Mouse (Mus musculus): ENCODE measurements around the gene Snapin.

The Snapin gene

DNA sequence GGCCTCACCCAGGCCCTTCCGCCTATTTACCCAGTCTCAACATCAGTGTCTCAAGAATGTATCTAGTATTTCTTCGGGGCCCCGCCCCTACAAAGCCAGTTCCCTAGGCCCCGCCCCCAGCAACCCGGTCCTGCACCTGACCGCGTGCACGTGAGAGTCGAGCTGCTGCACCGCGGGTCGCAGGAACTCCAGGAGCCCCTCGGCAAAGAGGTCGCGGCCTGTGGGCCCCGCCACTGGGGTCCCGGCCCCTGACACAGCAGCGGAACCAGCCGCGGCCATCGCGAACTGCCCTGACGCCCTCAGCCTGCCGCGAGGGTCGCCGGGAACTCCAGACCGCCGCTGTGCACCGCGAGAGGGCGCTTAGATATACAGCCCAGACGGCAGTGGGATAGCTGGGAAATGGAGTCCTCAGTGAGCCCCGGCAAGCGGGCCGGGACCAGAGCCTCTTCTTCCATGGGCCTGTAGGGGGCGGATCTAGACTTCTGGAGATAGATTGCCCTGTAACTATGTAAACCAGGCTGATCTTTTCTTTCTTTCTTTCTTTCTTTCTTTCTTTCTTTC is at the start of gene Snapin:
Gene Snapin (minus strand): TSS at position 338 of the 561 bp plus-strand sequence.
- Histone ChIP-seq H3K27me3 (ENCODE audit: control insufficient read depth, insufficient read depth, low read length, poor library complexity, severe bottlenecking) (no peaks in the 10 kb centered on the region), H3K36me3 (ENCODE audit: control insufficient read depth, insufficient read depth, low read length, poor library complexity, severe bottlenecking) (peaks cover 4% of the 10 kb centered on the region; the same call in 1 of the 2 replicates)
- DNase-seq (ENCODE audit: low read depth, low spot score), result peak; percentile 97

- DNase-seq (ENCODE audit: low read depth, low spot score), result no peak
- Histone ChIP-seq H3K36me3 (ENCODE audit: control insufficient read depth, insufficient read depth, low read length, poor library complexity, severe bottlenecking) (no peaks in the 10 kb centered on the region), H3K27me3 (ENCODE audit: control insufficient read depth, insufficient read depth, low read length, poor library complexity, severe bottlenecking) (no peaks in the 10 kb centered on the region)
Measured at GRCm38 (mm10) chr3:90537905-90538296, 47.1 kb upstream of the Snapin start.

DNA sequence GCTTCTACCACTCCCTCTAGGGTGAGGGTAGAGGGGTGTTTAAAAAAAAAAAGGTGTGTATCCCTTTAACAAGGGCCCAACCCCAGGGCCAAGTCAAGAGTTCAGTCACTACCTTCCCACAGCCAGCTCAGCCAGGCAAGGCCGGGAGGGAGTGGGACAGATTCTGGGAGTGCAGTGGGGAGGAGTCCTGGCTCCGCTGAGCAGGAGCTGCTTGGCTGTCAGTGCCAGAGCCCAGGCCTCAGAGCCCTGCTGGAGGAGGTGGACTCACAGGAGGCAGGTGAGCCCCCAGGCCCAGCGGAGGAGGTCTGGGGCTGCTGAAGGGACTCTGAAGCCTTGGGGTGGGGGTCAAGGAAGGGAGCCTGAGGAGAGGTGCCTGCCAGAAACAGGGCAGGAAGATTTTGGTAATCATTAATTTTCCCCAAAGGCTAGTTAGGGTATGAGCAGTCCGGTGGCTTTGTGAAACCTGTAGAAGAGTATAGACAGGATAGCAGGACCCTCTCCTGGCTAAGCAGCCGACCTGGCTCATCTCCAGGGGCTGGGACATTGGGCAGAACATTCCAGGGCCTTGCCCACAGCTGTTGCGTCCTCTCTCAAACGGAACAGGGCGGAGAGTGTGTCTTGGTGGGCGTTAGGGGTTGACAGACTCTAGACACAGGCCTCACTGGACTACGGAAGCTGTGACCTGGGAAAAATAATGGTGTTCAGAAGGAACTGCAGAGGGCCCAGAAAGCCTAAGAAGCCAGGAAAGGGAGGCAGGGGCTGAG is 46.5 kb upstream of the Snapin start, which contains the start of gene S100a16:
Gene S100a16 (plus strand): TSS at position 114 of the 764 bp plus-strand sequence.
- no peaks in the 10 kb centered on the region for H3K27me3 ChIP-seq (ENCODE audit: control insufficient read depth, insufficient read depth, low read length, poor library complexity, severe bottlenecking)
- no peaks in the 10 kb centered on the region for H3K36me3 ChIP-seq (ENCODE audit: control insufficient read depth, insufficient read depth, low read length, poor library complexity, severe bottlenecking)
- DNase-seq (ENCODE audit: low read depth, low spot score), result no peak

GRCm38 (mm10) chr3:90535446-90535845 is 44.6 kb upstream of the Snapin start:
- no peaks in the 10 kb centered on the region for H3K36me3 ChIP-seq (ENCODE audit: control insufficient read depth, insufficient read depth, low read length, poor library complexity, severe bottlenecking)
- DNase-seq (ENCODE audit: low read depth, low spot score), result no peak
- no peaks in the 10 kb centered on the region for H3K27me3 ChIP-seq (ENCODE audit: control insufficient read depth, insufficient read depth, low read length, poor library complexity, severe bottlenecking)

DNA sequence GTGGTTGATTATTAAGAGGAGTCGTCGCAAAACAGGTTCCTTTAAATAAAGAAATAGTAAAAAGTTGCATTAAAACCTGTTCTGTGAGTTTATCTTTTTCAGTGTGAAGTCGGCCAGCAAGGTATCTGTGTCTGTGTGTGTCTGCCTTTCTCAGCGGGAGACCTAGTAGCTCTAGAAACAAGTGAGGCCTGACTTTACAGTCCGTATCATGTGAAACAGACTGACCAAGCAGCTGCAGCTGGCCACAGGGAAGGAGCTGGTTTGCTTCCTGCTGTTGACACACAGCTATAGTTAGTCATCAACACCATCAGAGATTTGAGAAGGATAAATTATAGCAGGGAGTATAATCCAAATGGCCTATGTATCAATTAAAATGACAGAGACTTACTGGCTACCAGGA is 40.9 kb upstream of the Snapin start:
- Histone ChIP-seq H3K27me3 (ENCODE audit: control insufficient read depth, insufficient read depth, low read length, poor library complexity, severe bottlenecking) (no peaks in the 10 kb centered on the region), H3K36me3 (ENCODE audit: control insufficient read depth, insufficient read depth, low read length, poor library complexity, severe bottlenecking) (no peaks in the 10 kb centered on the region)
- DNase-seq (ENCODE audit: low read depth, low spot score), result no peak

- no peak for DNase-seq (ENCODE audit: low read depth, low spot score)
- H3K27me3 ChIP-seq (ENCODE audit: control insufficient read depth, insufficient read depth, low read length, poor library complexity, severe bottlenecking), result no peaks in the 10 kb centered on the region
- peaks cover 4% of the 10 kb centered on the region; the same call in 1 of the 2 replicates for H3K36me3 ChIP-seq (ENCODE audit: control insufficient read depth, insufficient read depth, low read length, poor library complexity, severe bottlenecking)
Measured at GRCm38 (mm10) chr3:90527291-90527873, 36.5 kb upstream of the Snapin start.

GRCm38 (mm10) chr3:90526580-90526979 is 35.7 kb upstream of the Snapin start, which contains the start of gene S100a14:
Gene S100a14 (plus strand): TSS chr3:90526856.
- no peaks in the 10 kb centered on the region for H3K27me3 ChIP-seq (ENCODE audit: control insufficient read depth, insufficient read depth, low read length, poor library complexity, severe bottlenecking)
- no peak for DNase-seq (ENCODE audit: low read depth, low spot score)
- H3K36me3 ChIP-seq (ENCODE audit: control insufficient read depth, insufficient read depth, low read length, poor library complexity, severe bottlenecking), result peaks cover 4% of the 10 kb centered on the region; the same call in 1 of the 2 replicates

DNA sequence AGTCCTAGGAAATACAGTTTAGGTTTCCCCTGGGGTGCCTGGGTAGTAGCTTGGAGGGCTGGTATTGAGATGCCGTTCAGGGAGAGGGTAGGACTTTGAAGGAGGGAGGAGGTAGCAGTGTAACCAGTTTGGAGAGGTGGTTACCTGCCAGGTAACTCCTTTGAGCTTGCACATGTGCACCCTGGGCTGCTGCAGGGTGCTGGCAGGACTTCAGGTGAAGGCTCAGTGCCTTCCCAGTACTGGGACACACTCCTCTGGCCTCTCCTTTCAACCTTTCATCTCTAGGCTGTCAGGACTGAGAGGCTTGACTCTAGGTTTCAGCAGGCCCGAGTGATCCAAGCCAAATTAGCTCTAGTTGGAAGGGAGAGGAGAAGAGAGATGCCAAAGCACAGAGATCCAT is 35.2 kb upstream of the Snapin start:
- no peak for DNase-seq (ENCODE audit: low read depth, low spot score)
- Histone ChIP-seq H3K36me3 (ENCODE audit: control insufficient read depth, insufficient read depth, low read length, poor library complexity, severe bottlenecking) (peaks cover 4% of the 10 kb centered on the region; the same call in 1 of the 2 replicates), H3K27me3 (ENCODE audit: control insufficient read depth, insufficient read depth, low read length, poor library complexity, severe bottlenecking) (no peaks in the 10 kb centered on the region)

GRCm38 (mm10) chr3:90525421-90525820 is 34.6 kb upstream of the Snapin start:
- Histone ChIP-seq H3K36me3 (ENCODE audit: control insufficient read depth, insufficient read depth, low read length, poor library complexity, severe bottlenecking) (peaks cover 4% of the 10 kb centered on the region; the same call in 1 of the 2 replicates), H3K27me3 (ENCODE audit: control insufficient read depth, insufficient read depth, low read length, poor library complexity, severe bottlenecking) (no peaks in the 10 kb centered on the region)
- DNase-seq (ENCODE audit: low read depth, low spot score), result peak; percentile 63

DNA sequence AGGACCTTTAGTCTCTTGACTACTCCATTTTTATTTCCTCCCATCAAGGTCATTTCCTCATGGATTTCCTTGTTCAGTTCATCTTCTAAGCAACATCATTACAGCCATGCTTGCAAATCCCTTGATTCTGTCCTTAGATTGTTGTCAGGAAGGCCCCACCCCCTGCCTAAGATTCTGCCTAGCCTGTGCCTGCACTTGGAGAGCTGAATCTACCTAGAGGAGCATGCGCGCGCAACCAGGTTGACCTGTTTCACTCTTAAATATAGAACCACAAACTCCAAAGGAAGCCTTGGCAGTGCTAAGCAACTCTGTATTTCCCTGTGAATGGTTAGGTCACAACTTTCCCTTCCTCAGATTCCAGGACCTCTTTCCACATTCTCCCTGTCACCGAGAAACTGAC is 26.9 kb upstream of the Snapin start:
- no peak for DNase-seq (ENCODE audit: low read depth, low spot score)
- no peaks in the 10 kb centered on the region for H3K27me3 ChIP-seq (ENCODE audit: control insufficient read depth, insufficient read depth, low read length, poor library complexity, severe bottlenecking)
- peaks cover 3% of the 10 kb centered on the region; the same call in 1 of the 2 replicates for H3K36me3 ChIP-seq (ENCODE audit: control insufficient read depth, insufficient read depth, low read length, poor library complexity, severe bottlenecking)

GRCm38 (mm10) chr3:90515789-90516188 is 25.0 kb upstream of the Snapin start:
- Histone ChIP-seq H3K27me3 (ENCODE audit: control insufficient read depth, insufficient read depth, low read length, poor library complexity, severe bottlenecking) (no peaks in the 10 kb centered on the region), H3K36me3 (ENCODE audit: control insufficient read depth, insufficient read depth, low read length, poor library complexity, severe bottlenecking) (peaks cover 2% of the 10 kb centered on the region; the same call in 1 of the 2 replicates)
- DNase-seq (ENCODE audit: low read depth, low spot score), result no peak

GRCm38 (mm10) chr3:90515242-90515641 is 24.4 kb upstream of the Snapin start:
- H3K27me3 ChIP-seq (ENCODE audit: control insufficient read depth, insufficient read depth, low read length, poor library complexity, severe bottlenecking), result no peaks in the 10 kb centered on the region
- DNase-seq (ENCODE audit: low read depth, low spot score), result no peak
- peaks cover under 1% of the 10 kb centered on the region; the same call in 1 of the 2 replicates for H3K36me3 ChIP-seq (ENCODE audit: control insufficient read depth, insufficient read depth, low read length, poor library complexity, severe bottlenecking)

- DNase-seq (ENCODE audit: low read depth, low spot score), result peak; percentile 48
- Histone ChIP-seq H3K27me3 (ENCODE audit: control insufficient read depth, insufficient read depth, low read length, poor library complexity, severe bottlenecking) (no peaks in the 10 kb centered on the region), H3K36me3 (ENCODE audit: control insufficient read depth, insufficient read depth, low read length, poor library complexity, severe bottlenecking) (no peaks in the 10 kb centered on the region)
Measured at GRCm38 (mm10) chr3:90514691-90515090, 23.9 kb upstream of the Snapin start.

- peak; percentile 37 for DNase-seq (ENCODE audit: low read depth, low spot score)
- H3K27me3 ChIP-seq (ENCODE audit: control insufficient read depth, insufficient read depth, low read length, poor library complexity, severe bottlenecking), result no peaks in the 10 kb centered on the region
- H3K36me3 ChIP-seq (ENCODE audit: control insufficient read depth, insufficient read depth, low read length, poor library complexity, severe bottlenecking), result no peaks in the 10 kb centered on the region
Measured at GRCm38 (mm10) chr3:90513796-90514590, 23.2 kb upstream of the Snapin start, which contains the start of the genes S100a1 and S100a13. Gene S100a1 (minus strand): TSS chr3:90514392. Gene S100a13 (plus strand): TSS chr3:90514435.

Measured in splenic B cell, adult 2 months (primary cell).